Comparison of ENCODE assay signal across 8 mouse cellular contexts in genomic region chr7:44997940-44998428, GRCm38 (mm10). TPM values are rescaled to one million over a fixed set of nuclear protein-coding genes. Genes with fewer than 3 reads are reported as not detected.
DNase-seq lines count a peak whose midpoint lies in the region; ATAC-seq and TF ChIP-seq lines count a peak whose summit lies in the region.

No protein-coding gene starts in this region.

- peaks cover 71% of the 10 kb centered on the region for H3K36me3 ChIP-seq in lung, embryonic 14.5 days (ENCODE audit: insufficient read depth)
- peaks cover 43% of the 10 kb centered on the region for H3K36me3 ChIP-seq in intestine, postnatal 0 days (ENCODE audit: control insufficient read depth, insufficient read depth)
- H3K36me3 ChIP-seq in neural tube, embryonic 14.5 days (ENCODE audit: control insufficient read depth, insufficient read depth, low read length), result peaks cover 19% of the 10 kb centered on the region

- H3K4me1 ChIP-seq in lung, embryonic 14.5 days (ENCODE audit: insufficient read depth), result peaks cover 11% of the 10 kb centered on the region
- peaks cover 3% of the 10 kb centered on the region; the same call in 1 of the 2 replicates for H3K4me1 ChIP-seq in embryonic fibroblast, embryonic 13.5 days (ENCODE audit: control insufficient read depth, insufficient read depth, low read length)
- H3K4me1 ChIP-seq in intestine, postnatal 0 days (replicated peaks; ENCODE audit: control insufficient read depth, insufficient read depth, low read length), result 0 out of 2 replicates have a peak, but pooled peaks cover 5% of the 10 kb centered on the region
- H3K4me1 ChIP-seq in neural tube, embryonic 14.5 days (ENCODE audit: control insufficient read depth, insufficient read depth, low read length), result peaks cover 10% of the 10 kb centered on the region

- DNase-seq in lung, embryonic 14.5 days, result no peak
- no peak for DNase-seq in lung, postnatal 14 days
- no peak for DNase-seq in layer of hippocampus, postnatal 10 days (ENCODE audit: low spot score in 2 of 2)
- DNase-seq in cerebellum, adult 18-20 months, result no peak

- peak; percentile 2; the same call in 1 of the 2 replicates for ATAC-seq in lung, embryonic 14.5 days (ENCODE audit: insufficient read depth)
- ATAC-seq in intestine, postnatal 0 days, result no peak
- ATAC-seq in neural tube, embryonic 14.5 days (ENCODE audit: low read depth), result no peak
- ATAC-seq in CD4-positive, CD25-positive, alpha-beta regulatory T cell, adult 4 months, result no peak

- WGBS in lung, embryonic 14.5 days, result 1% methylated on average over 15 of the region's 15 CpGs
- WGBS in intestine, postnatal 0 days, result 1% methylated on average over 15 of the region's 15 CpGs
- WGBS in neural tube, embryonic 14.5 days, result 4% methylated on average over 15 of the region's 15 CpGs

- H3K27me3 ChIP-seq in lung, embryonic 14.5 days (ENCODE audit: insufficient read depth, low read length), result no peaks in the 10 kb centered on the region
- no peaks in the 10 kb centered on the region for H3K27me3 ChIP-seq in intestine, postnatal 0 days (replicated peaks; ENCODE audit: control insufficient read depth, insufficient read depth, low read length)
- no peaks in the 10 kb centered on the region for H3K27me3 ChIP-seq in neural tube, embryonic 14.5 days (ENCODE audit: control insufficient read depth, insufficient read depth, low read length)

- H3K9ac ChIP-seq in lung, embryonic 14.5 days, result peak overlapping the region; percentile 75
- peak overlapping the region; percentile 74 for H3K9ac ChIP-seq in intestine, postnatal 0 days (ENCODE audit: low read depth, low read length)
- H3K9ac ChIP-seq in neural tube, embryonic 14.5 days (replicated peaks; ENCODE audit: low read depth, low read length), result peak overlapping the region; percentile 62

- H3K4me3 ChIP-seq in lung, embryonic 14.5 days (ENCODE audit: low read depth, low read length), result peak overlapping the region; percentile 78
- peak overlapping the region; percentile 81 for H3K4me3 ChIP-seq in embryonic fibroblast, embryonic 13.5 days (ENCODE audit: insufficient read depth, low read length)
- H3K4me3 ChIP-seq in intestine, postnatal 0 days (ENCODE audit: low read depth, low read length), result peak overlapping the region; percentile 83
- peak overlapping the region; percentile 59 for H3K4me3 ChIP-seq in neural tube, embryonic 14.5 days (ENCODE audit: low read depth, low read length)

- H3K9me3 ChIP-seq in lung, embryonic 14.5 days (ENCODE audit: low read depth, low read length), result no peaks in the 10 kb centered on the region
- no peaks in the 10 kb centered on the region for H3K9me3 ChIP-seq in intestine, postnatal 0 days (ENCODE audit: control insufficient read depth)
- H3K9me3 ChIP-seq in neural tube, embryonic 14.5 days (ENCODE audit: control insufficient read depth, low read length), result no peaks in the 10 kb centered on the region

- TF ChIP-seq POLR2A in embryonic fibroblast, embryonic 13.5 days (IDR thresholded peaks at IDR 0.05; ENCODE audit: low read depth, low read length), result no peak; the same call in 1 of the 2 replicates

- TF ChIP-seq CTCF in lung, embryonic 14.5 days (IDR thresholded peaks at IDR 0.05; ENCODE audit: low read depth), result no peak
- no peak for TF ChIP-seq CTCF in embryonic fibroblast, embryonic 13.5 days (IDR thresholded peaks at IDR 0.05; ENCODE audit: borderline replicate concordance, insufficient read depth, low read length)
- no peak for TF ChIP-seq CTCF in intestine, postnatal 0 days (IDR thresholded peaks at IDR 0.05; ENCODE audit: low read depth)

- peak overlapping the region; percentile 90 for H3K27ac ChIP-seq in lung, embryonic 14.5 days (ENCODE audit: low read depth)
- peak overlapping the region; percentile 81 for H3K27ac ChIP-seq in embryonic fibroblast, embryonic 13.5 days (ENCODE audit: insufficient read depth, low read length)
- H3K27ac ChIP-seq in intestine, postnatal 0 days (ENCODE audit: low read depth, low read length), result peak overlapping the region; percentile 83
- H3K27ac ChIP-seq in neural tube, embryonic 14.5 days (ENCODE audit: low read depth, low read length), result peak overlapping the region; percentile 74

- peak overlapping the region; percentile 97 for H3K4me2 ChIP-seq in lung, embryonic 14.5 days
- peak overlapping the region; percentile 78 for H3K4me2 ChIP-seq in intestine, postnatal 0 days (replicated peaks; ENCODE audit: low read depth)
- peak overlapping the region; percentile 70 for H3K4me2 ChIP-seq in neural tube, embryonic 14.5 days (ENCODE audit: low read depth, low read length)

RNA-seq across cellular contexts. Expression of gene Bcl2l12, which starts 0.5 kb away (rescaled TPM):
- polyA plus RNA-seq in lung, embryonic 14.5 days (2014; fragmentation: Nextera tagmentation; extraction: Ambion mirVana), result 69.9 and 76.9 TPM in 2 replicates
- 31.8 and 37.1 TPM in 2 replicates for polyA plus RNA-seq in embryonic fibroblast, embryonic 13.5 days (2011; ENCODE audit: insufficient read length, low read depth, missing spikeins)
- polyA plus RNA-seq in intestine, postnatal 0 days (2015; fragmentation: Nextera tagmentation; extraction: Ambion mirVana), result 18.3 and 19.6 TPM in 2 replicates
- 6.4 and 9.5 TPM in 2 replicates for polyA plus RNA-seq in neural tube, embryonic 14.5 days (2014; fragmentation: Nextera tagmentation; extraction: Ambion mirVana)
- total RNA-seq in layer of hippocampus, postnatal 10 days (2021), result 1 to 10 TPM; 5.4 to 5.5 TPM
- polyA plus RNA-seq in CD4-positive, CD25-positive, alpha-beta regulatory T cell, adult 4 months (2017; shearing (Covaris generic)), result 10 to 100 TPM; 23.6 to 30.1 TPM

RNA-seq across cellular contexts. Expression of gene Irf3, which starts 0.5 kb away (rescaled TPM):
- polyA plus RNA-seq in lung, embryonic 14.5 days (2014; fragmentation: Nextera tagmentation; extraction: Ambion mirVana), result 78.7 and 83.0 TPM in 2 replicates
- 62.2 and 75.1 TPM in 2 replicates for polyA plus RNA-seq in embryonic fibroblast, embryonic 13.5 days (2011; ENCODE audit: insufficient read length, low read depth, missing spikeins)
- polyA plus RNA-seq in intestine, postnatal 0 days (2015; fragmentation: Nextera tagmentation; extraction: Ambion mirVana), result 53.2 and 56.4 TPM in 2 replicates
- polyA plus RNA-seq in neural tube, embryonic 14.5 days (2014; fragmentation: Nextera tagmentation; extraction: Ambion mirVana), result 53.8 and 60.2 TPM in 2 replicates
- total RNA-seq in layer of hippocampus, postnatal 10 days (2021), result 10 to 100 TPM; 38.1 to 42.5 TPM
- 100 to 1,000 TPM; 117 to 147 TPM for polyA plus RNA-seq in CD4-positive, CD25-positive, alpha-beta regulatory T cell, adult 4 months (2017; shearing (Covaris generic))

RNA-seq across cellular contexts. Expression of gene Prmt1, which starts 11.6 kb away (rescaled TPM):
- polyA plus RNA-seq in lung, embryonic 14.5 days (2014; fragmentation: Nextera tagmentation; extraction: Ambion mirVana), result 228 and 238 TPM in 2 replicates
- 403 and 439 TPM in 2 replicates for polyA plus RNA-seq in embryonic fibroblast, embryonic 13.5 days (2011; ENCODE audit: insufficient read length, low read depth, missing spikeins)
- 124 and 130 TPM in 2 replicates for polyA plus RNA-seq in intestine, postnatal 0 days (2015; fragmentation: Nextera tagmentation; extraction: Ambion mirVana)
- 189 and 206 TPM in 2 replicates for polyA plus RNA-seq in neural tube, embryonic 14.5 days (2014; fragmentation: Nextera tagmentation; extraction: Ambion mirVana)
- 100 to 1,000 TPM; 232 to 248 TPM for total RNA-seq in layer of hippocampus, postnatal 10 days (2021)
- polyA plus RNA-seq in CD4-positive, CD25-positive, alpha-beta regulatory T cell, adult 4 months (2017; shearing (Covaris generic)), result 100 to 1,000 TPM in 1 of 2 experiments, 10 to 100 TPM in 1; 39.7 to 114 TPM

RNA-seq across cellular contexts. Expression of gene Scaf1, which starts 18.2 kb away (rescaled TPM):
- 45.9 and 53.6 TPM in 2 replicates for polyA plus RNA-seq in lung, embryonic 14.5 days (2014; fragmentation: Nextera tagmentation; extraction: Ambion mirVana)
- polyA plus RNA-seq in embryonic fibroblast, embryonic 13.5 days (2011; ENCODE audit: insufficient read length, low read depth, missing spikeins), result 75.4 and 79.8 TPM in 2 replicates
- 21.7 and 22.6 TPM in 2 replicates for polyA plus RNA-seq in intestine, postnatal 0 days (2015; fragmentation: Nextera tagmentation; extraction: Ambion mirVana)
- polyA plus RNA-seq in neural tube, embryonic 14.5 days (2014; fragmentation: Nextera tagmentation; extraction: Ambion mirVana), result 61.6 and 68.6 TPM in 2 replicates
- total RNA-seq in layer of hippocampus, postnatal 10 days (2021), result 100 to 1,000 TPM; 141 to 145 TPM
- 1 to 10 TPM; 7.0 to 9.3 TPM for polyA plus RNA-seq in CD4-positive, CD25-positive, alpha-beta regulatory T cell, adult 4 months (2017; shearing (Covaris generic))

RNA-seq across cellular contexts. Expression of gene Rras, which starts 19.8 kb away (rescaled TPM):
- 46.2 and 46.5 TPM in 2 replicates for polyA plus RNA-seq in lung, embryonic 14.5 days (2014; fragmentation: Nextera tagmentation; extraction: Ambion mirVana)
- polyA plus RNA-seq in embryonic fibroblast, embryonic 13.5 days (2011; ENCODE audit: insufficient read length, low read depth, missing spikeins), result 83.0 and 116 TPM in 2 replicates
- polyA plus RNA-seq in intestine, postnatal 0 days (2015; fragmentation: Nextera tagmentation; extraction: Ambion mirVana), result 94.6 and 100 TPM in 2 replicates
- polyA plus RNA-seq in neural tube, embryonic 14.5 days (2014; fragmentation: Nextera tagmentation; extraction: Ambion mirVana), result 9.0 and 13.7 TPM in 2 replicates
- total RNA-seq in layer of hippocampus, postnatal 10 days (2021), result 10 to 100 TPM; 12.2 to 12.3 TPM
- polyA plus RNA-seq in CD4-positive, CD25-positive, alpha-beta regulatory T cell, adult 4 months (2017; shearing (Covaris generic)), result 1 to 10 TPM; 2.0 to 3.9 TPM
